Mouse (Mus musculus): ENCODE data around the gene 1700015G11Rik. TPM values are rescaled to one million over a fixed set of nuclear protein-coding genes. Genes with fewer than 3 reads are reported as not detected.

1700015G11Rik gene
- polyA plus RNA-seq (2014; fragmentation: Illumina TruSeq; extraction: RNeasy Lipid Tissue Mini Kit (QIAGEN cat#74804); ENCODE audit: low read depth, low replicate concordance) = not detected

DNA sequence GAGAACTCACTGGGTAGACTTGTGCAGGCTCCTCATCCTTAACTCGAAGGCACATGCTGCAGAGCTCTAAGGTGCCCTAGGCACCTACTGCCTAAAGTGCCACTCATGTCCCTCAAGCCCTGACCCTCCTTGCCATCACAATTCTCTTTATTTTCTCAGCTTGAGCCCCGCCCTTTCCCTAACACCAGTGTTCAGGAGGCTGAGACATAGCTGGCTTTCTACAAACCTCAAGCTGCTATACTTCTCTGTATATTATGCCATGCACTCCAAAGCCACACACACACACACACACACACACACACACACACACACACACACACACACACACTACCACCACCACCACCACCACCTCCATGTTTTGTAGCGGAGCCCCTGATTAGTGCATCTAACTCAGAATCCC is at the start of gene 1700015G11Rik:
Gene 1700015G11Rik (minus strand): TSS at position 101 of the 400 bp plus-strand sequence.

DNA sequence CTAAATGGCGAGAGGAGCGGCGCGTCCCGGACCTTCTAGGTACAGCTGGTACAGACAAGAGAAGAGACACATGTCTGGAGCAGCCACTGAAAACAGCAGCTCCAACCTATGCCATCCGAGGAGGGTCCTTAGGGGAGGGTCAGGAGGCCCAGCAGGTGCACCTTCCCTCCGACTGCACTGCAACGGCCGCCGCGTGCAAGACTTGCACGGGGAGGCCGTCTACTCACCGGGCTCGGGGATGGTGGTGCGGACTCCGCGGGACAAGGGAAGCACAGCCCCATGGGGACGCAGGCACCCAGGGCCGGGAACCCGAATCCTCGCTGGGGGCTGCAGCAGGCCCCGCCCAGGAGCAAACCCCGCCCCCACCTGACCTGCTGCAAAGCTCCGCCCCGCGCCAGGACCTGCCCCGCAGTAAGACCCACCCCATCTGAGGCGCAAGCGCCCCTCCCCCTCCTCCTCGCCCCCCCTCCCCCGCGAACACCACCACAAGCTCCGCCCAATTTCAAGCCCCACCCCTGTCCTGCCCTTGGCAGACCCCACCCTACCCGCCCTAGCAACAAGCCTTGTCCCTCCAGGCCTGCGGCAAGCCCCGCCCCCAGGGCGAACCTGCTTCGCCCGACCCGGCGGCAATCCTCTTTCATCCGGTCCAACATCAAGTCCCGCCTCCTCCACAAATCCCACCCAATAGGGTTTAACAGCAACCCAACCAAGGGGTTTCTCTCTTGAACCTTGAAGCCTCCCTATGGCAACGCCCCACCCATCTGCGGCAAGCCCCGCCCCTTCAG is 9.8 kb downstream of the 1700015G11Rik start, which contains the start of gene Svip:
Gene Svip (minus strand): TSS at position 508 of the 785 bp plus-strand sequence.

Other genes starting within 250 kb of the 1700015G11Rik start
- gene Gas2, start 153.7 kb downstream of the 1700015G11Rik start, polyA plus RNA-seq (2014; fragmentation: Illumina TruSeq; extraction: RNeasy Lipid Tissue Mini Kit (QIAGEN cat#74804); ENCODE audit: low read depth, low replicate concordance) = 6.7 TPM
- 6.9 TPM for gene Fancf, start 153.5 kb downstream of the 1700015G11Rik start, polyA plus RNA-seq (2014; fragmentation: Illumina TruSeq; extraction: RNeasy Lipid Tissue Mini Kit (QIAGEN cat#74804); ENCODE audit: low read depth, low replicate concordance)
- 47.0 TPM for gene Svip, start 9.7 kb downstream of the 1700015G11Rik start, polyA plus RNA-seq (2014; fragmentation: Illumina TruSeq; extraction: RNeasy Lipid Tissue Mini Kit (QIAGEN cat#74804); ENCODE audit: low read depth, low replicate concordance)

Data from sigmoid colon, adult 10 weeks (tissue).